Mouse (Mus musculus): ENCODE data around the gene Tedc2. TPM values are rescaled to one million over a fixed set of nuclear protein-coding genes. Genes with fewer than 3 reads are reported as not detected.

The Tedc2 gene
- total and polyA plus RNA-seq, 3 experiments = 22.6 to 24.6 TPM; not detected in 1

DNA sequence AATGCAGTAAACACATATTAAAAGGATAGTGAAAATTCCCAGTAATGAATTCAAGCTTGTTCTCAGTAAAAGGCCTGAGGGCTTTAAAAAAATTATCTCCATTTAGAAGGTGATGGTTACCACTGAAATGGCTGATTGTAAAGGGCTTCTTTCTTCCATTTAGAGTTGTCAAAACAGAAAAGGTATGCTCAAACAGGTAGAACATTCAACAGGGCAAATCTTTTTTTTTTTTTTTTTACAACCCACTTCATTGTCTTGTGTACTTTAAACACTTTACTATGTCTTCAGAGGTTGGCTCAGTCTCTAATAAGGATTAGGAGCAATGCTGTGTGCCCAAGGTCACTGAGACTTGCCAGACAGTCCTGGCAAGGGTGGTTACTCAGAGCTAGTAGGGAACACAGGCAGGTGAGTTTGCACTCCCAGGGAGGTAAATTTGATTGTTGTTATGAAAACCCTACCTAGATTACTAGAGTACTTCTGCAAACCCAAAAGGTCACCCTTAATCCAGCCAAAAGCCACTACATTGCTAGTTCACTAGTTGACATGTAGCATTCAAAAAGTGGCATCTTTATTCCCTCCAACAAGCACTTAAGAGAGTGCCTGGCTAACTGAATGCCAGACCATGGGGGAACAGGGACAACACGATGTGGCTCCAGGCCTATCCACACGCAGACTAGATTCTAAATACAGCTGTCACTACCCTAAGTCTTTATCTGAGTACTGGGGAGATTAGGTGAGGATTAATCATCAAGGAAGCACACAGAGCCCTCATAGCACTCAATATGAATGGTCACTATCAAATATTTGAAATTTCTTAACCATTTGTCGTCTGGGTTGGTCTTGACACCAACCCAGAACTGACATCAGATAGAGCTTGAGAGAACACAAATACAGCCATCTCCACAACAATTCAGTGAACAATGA lies 16.8 kb downstream of the Tedc2 start:
- peak; percentile 55 for DNase-seq (ENCODE audit: low read depth, low spot score)
- Histone ChIP-seq H3K27me3 (ENCODE audit: control insufficient read depth in 1 of 2, insufficient read depth in 2 of 2, low read length in 2 of 2) (no peaks in the 10 kb centered on the region), H3K79me2 (ENCODE audit: control insufficient read depth, insufficient read depth, low read length, poor library complexity) (peaks cover 50% of the 10 kb centered on the region), H3K9me3 (replicated peaks; ENCODE audit: insufficient read depth, low read length) (no peaks in the 10 kb centered on the region), H3K27ac (ENCODE audit: control insufficient read depth, low read depth, low read length) (peak overlapping the region; percentile 83), H3K9ac (ENCODE audit: control insufficient read depth, low read depth, low read length, poor library complexity, severe bottlenecking) (peak overlapping the region; percentile 70), H3K4me3 (ENCODE audit: control insufficient read depth in 1 of 2, insufficient read depth in 1 of 2, low read depth in 2 of 2, low read length in 2 of 2) (peak overlapping the region; percentile 53 to 66), H3K36me3 (ENCODE audit: control insufficient read depth in 1 of 2, insufficient read depth in 2 of 2, low read length in 2 of 2) (peaks cover 0 to 44% of the 10 kb centered on the region in 2 experiments; a peak in 3 of 4 replicates), H3K4me1 (ENCODE audit: control insufficient read depth in 1 of 2, insufficient read depth in 2 of 2, low read length in 2 of 2) (peaks cover 11 to 64% of the 10 kb centered on the region in 2 experiments)
- TF ChIP-seq MYB (IDR thresholded peaks at IDR 0.05; ENCODE audit: low read depth, low read length) = no peak
- no peak for TF ChIP-seq MAFK (IDR thresholded peaks at IDR 0.05; ENCODE audit: borderline replicate concordance, low read depth, low read length)
- no peak for TF ChIP-seq CHD2 (IDR thresholded peaks at IDR 0.05; ENCODE audit: low read length)
- peak; percentile 62 for TF ChIP-seq ETS1 (IDR thresholded peaks at IDR 0.05; ENCODE audit: low read depth, low read length)
- TF ChIP-seq RCOR1 (IDR thresholded peaks at IDR 0.05; ENCODE audit: low read depth, low read length) = 0 out of 2 replicates have a peak, but pooled peaks have one; percentile 12
- TF ChIP-seq USF1 (IDR thresholded peaks at IDR 0.05; ENCODE audit: low read depth, low read length) = no peak
- no peak for TF ChIP-seq MAZ (IDR thresholded peaks at IDR 0.05; ENCODE audit: low read depth, low read length)
- no peak for TF ChIP-seq ZMIZ1 (IDR thresholded peaks at IDR 0.05; ENCODE audit: low read depth, low read length)
- TF ChIP-seq BHLHE40 (IDR thresholded peaks at IDR 0.05; ENCODE audit: borderline replicate concordance, low read depth, low read length) = no peak
- TF ChIP-seq CTCF (IDR thresholded peaks at IDR 0.05 in 2 of 3, conservative IDR thresholded peaks at IDR 0.05 in 1 of 3; ENCODE audit: control insufficient read depth in 1 of 3, insufficient read depth in 1 of 3, low read depth in 2 of 3, low read length in 3 of 3, poor library complexity in 1 of 3, severe bottlenecking in 1 of 3) = no peak
- no peak; the same call in 1 of the 2 replicates for TF ChIP-seq MXI1 (IDR thresholded peaks at IDR 0.05; ENCODE audit: low read depth, low read length)
- TF ChIP-seq ZC3H11A (IDR thresholded peaks at IDR 0.05; ENCODE audit: low read depth, low read length) = no peak
- TF ChIP-seq JUND (IDR thresholded peaks at IDR 0.05; ENCODE audit: low read depth, low read length) = no peak
- TF ChIP-seq NRF1 (IDR thresholded peaks at IDR 0.05; ENCODE audit: insufficient read depth, low read depth, low read length, poor library complexity, severe bottlenecking) = no peak; the same call in 1 of the 2 replicates
- TF ChIP-seq ZKSCAN1 (IDR thresholded peaks at IDR 0.05; ENCODE audit: low read depth, low read length) = no peak
- TF ChIP-seq MYC (IDR thresholded peaks at IDR 0.05; ENCODE audit: low read depth, low read length) = no peak
- TF ChIP-seq E2F4 (IDR thresholded peaks at IDR 0.05; ENCODE audit: borderline replicate concordance, low read depth, low read length) = no peak
- no peak for TF ChIP-seq USF2 (IDR thresholded peaks at IDR 0.05; ENCODE audit: borderline replicate concordance in 1 of 2, insufficient read depth in 1 of 2, low read depth in 1 of 2, low read length in 2 of 2)
- TF ChIP-seq TCF12 (IDR thresholded peaks at IDR 0.05; ENCODE audit: low read depth, low read length) = no peak
- TF ChIP-seq MAX (IDR thresholded peaks at IDR 0.05; ENCODE audit: low read length) = 0 out of 2 replicates have a peak, but pooled peaks have one; percentile 30
- peak; percentile 8 to 27; a peak in 1 of 4 replicates for TF ChIP-seq EP300 (IDR thresholded peaks at IDR 0.05; ENCODE audit: low read depth in 1 of 2, low read length in 2 of 2)
- no peak for TF ChIP-seq TBP (IDR thresholded peaks at IDR 0.05; ENCODE audit: low read depth, low read length)
- no peak for TF ChIP-seq POLR2AphosphoS2 (IDR thresholded peaks at IDR 0.05; ENCODE audit: low read length)
- no peak for TF ChIP-seq HCFC1 (IDR thresholded peaks at IDR 0.05; ENCODE audit: low read depth, low read length)
- peak; percentile 75 for TF ChIP-seq SIN3A (IDR thresholded peaks at IDR 0.05; ENCODE audit: low read length)
- TF ChIP-seq ZNF384 (IDR thresholded peaks at IDR 0.05; ENCODE audit: low read depth, low read length) = peak; percentile 78
- no peak; the same call in 1 of the 2 replicates for TF ChIP-seq NELFE (IDR thresholded peaks at IDR 0.05; ENCODE audit: low read depth, low read length)
- no peak for TF ChIP-seq KAT2A (conservative IDR thresholded peaks at IDR 0.05; ENCODE audit: low read depth, low read length)
- peak; percentile 73 for TF ChIP-seq GATA1 (IDR thresholded peaks at IDR 0.05; ENCODE audit: low read depth, low read length)

All from MEL (cell line).